Mouse (Mus musculus): ENCODE results near the gene Magee2. TPM values are rescaled to one million over a fixed set of nuclear protein-coding genes. Genes with fewer than 3 reads are reported as not detected.
"Not testable (repeated sequence)": the region's sequence is repeated elsewhere in the genome, so short reads cannot be mapped to it uniquely, and the experiment has no call there.

The Magee2 gene
- 0.65 TPM in 1 of 2 replicates, not detected in the other for polyA plus RNA-seq (2011; ENCODE audit: insufficient read depth, insufficient read length, low replicate concordance, missing spikeins)

GRCm38 (mm10) chrX:104856751-104857341 lies at the start of gene Magee2:
TSS of gene Magee2 (minus strand) at chrX:104857267.
- H3K27ac ChIP-seq (ENCODE audit: control insufficient read depth, insufficient read depth, low read depth, low read length, poor library complexity) = no peak within 1 kb of the TSS
- TF ChIP-seq POLR2A (IDR thresholded peaks at IDR 0.05; ENCODE audit: borderline replicate concordance, control insufficient read depth, low read depth, low read length) (no peak), CTCF (IDR thresholded peaks at IDR 0.05; ENCODE audit: control insufficient read depth, insufficient read depth, low read length) (no peak)
- H3K4me3 ChIP-seq (replicated peaks; ENCODE audit: control insufficient read depth, low read depth, low read length) = peak within 1 kb of the TSS; percentile 77
- H3K4me1 ChIP-seq (ENCODE audit: control insufficient read depth, insufficient read depth, low read length) = no peaks in the 10 kb centered on the region
- WGBS = 14% methylated on average over 37 of the region's 37 CpGs

- Histone ChIP-seq H3K4me1 (ENCODE audit: control insufficient read depth, insufficient read depth, low read length) (no peaks in the 10 kb centered on the region), H3K27ac (ENCODE audit: control insufficient read depth, insufficient read depth, low read depth, low read length, poor library complexity) (no peak overlapping the region), H3K4me3 (replicated peaks; ENCODE audit: control insufficient read depth, low read depth, low read length) (no peak overlapping the region)
- TF ChIP-seq CTCF (IDR thresholded peaks at IDR 0.05; ENCODE audit: control insufficient read depth, insufficient read depth, low read length) = no peak
- no peak for TF ChIP-seq POLR2A (IDR thresholded peaks at IDR 0.05; ENCODE audit: borderline replicate concordance, control insufficient read depth, low read depth, low read length)
- WGBS = 65% methylated on average over 9 of the region's 9 CpGs
These were observed 3.5 kb downstream of the Magee2 start for GRCm38 (mm10) chrX:104853610-104854009.

- H3K4me1 ChIP-seq (ENCODE audit: control insufficient read depth, insufficient read depth, low read length); H3K27ac ChIP-seq (ENCODE audit: control insufficient read depth, insufficient read depth, low read depth, low read length, poor library complexity); H3K4me3 ChIP-seq (replicated peaks; ENCODE audit: control insufficient read depth, low read depth, low read length): not testable (repeated sequence)
- 73% methylated on average over 3 of the region's 5 CpGs for WGBS
These were observed 39.5 kb downstream of the Magee2 start for GRCm38 (mm10) chrX:104817583-104817982.

GRCm38 (mm10) chrX:104816987-104817386 lies 40.1 kb downstream of the Magee2 start:
- not testable (repeated sequence) for H3K27ac ChIP-seq (ENCODE audit: control insufficient read depth, insufficient read depth, low read depth, low read length, poor library complexity); H3K4me1 ChIP-seq (ENCODE audit: control insufficient read depth, insufficient read depth, low read length); H3K4me3 ChIP-seq (replicated peaks; ENCODE audit: control insufficient read depth, low read depth, low read length)
- 93% methylated on average over 1 of the region's 3 CpGs for WGBS

- H3K4me3 ChIP-seq (replicated peaks; ENCODE audit: control insufficient read depth, low read depth, low read length); H3K27ac ChIP-seq (ENCODE audit: control insufficient read depth, insufficient read depth, low read depth, low read length, poor library complexity); H3K4me1 ChIP-seq (ENCODE audit: control insufficient read depth, insufficient read depth, low read length): not testable (repeated sequence)
- WGBS = 66% methylated on average over 4 of the region's 4 CpGs
These were observed 43.4 kb downstream of the Magee2 start for GRCm38 (mm10) chrX:104813704-104814103.

Other genes with a start within 250 kb of the Magee2 start
- gene Zdhhc15, start 186.2 kb downstream of the Magee2 start, polyA plus RNA-seq (2011; ENCODE audit: insufficient read depth, insufficient read length, low replicate concordance, missing spikeins) = 1.00 and 1.3 TPM in 2 replicates
- 21.1 and 22.5 TPM in 2 replicates for gene Pbdc1, start 222.5 kb upstream of the Magee2 start, polyA plus RNA-seq (2011; ENCODE audit: insufficient read depth, insufficient read length, low replicate concordance, missing spikeins)

Measured in bone marrow, adult 2 months (tissue).